Comparison of ENCODE assay signal across 16 mouse cellular contexts in genomic region chr17:59026336-59026735, GRCm38 (mm10). TPM values are rescaled to one million over a fixed set of nuclear protein-coding genes. Genes with fewer than 3 reads are reported as not detected.
DNase-seq lines count a peak whose midpoint lies in the region.
"Had no signal": no experiment of that assay in that cellular context is flagged by ENCODE, and none has a peak within 500 bp of the region (broad histone marks: within the 10 kb centered on the region; RNA-seq: fewer than 3 reads in every experiment).

No protein-coding gene starts in this region.

- peak; percentile 61 for DNase-seq in adrenal gland, adult 2 months
- DNase-seq in adrenal gland, postnatal 25 days = no peak
- peak; percentile 45 for DNase-seq in adrenal gland, postnatal 10 days
- DNase-seq in adrenal gland, postnatal 36 days = peak; percentile 20 to 41
- DNase-seq in embryo, embryonic 10 days (ENCODE audit: low spot score) = no peak
- no peak for DNase-seq in frontal cortex, adult 2 months (ENCODE audit: extremely low spot score in 1 of 2, low spot score in 1 of 2)
- DNase-seq: cerebellum, adult 11 months; cerebellum, adult 18-20 months; cerebellum, adult 8-10 months; cerebellum, adult 9-11 months; cerebellum, postnatal 14 days; cerebellum, postnatal 36 days; forebrain, postnatal 0 days had no signal

RNA-seq across cellular contexts. Expression of gene Nudt12, which starts 13.2 kb away (rescaled TPM):
- 10 to 100 TPM; 55.7 to 66.4 TPM for total RNA-seq in adrenal gland, adult 2 months (2021)
- 3.3 TPM in 2 replicates for polyA plus RNA-seq in adrenal gland, adult 2 months (2012; rRNA removed)
- total RNA-seq in adrenal gland, postnatal 25 days (2021) = 60.6 and 77.8 TPM in 2 replicates
- 10 to 100 TPM; 41.3 to 44.5 TPM for total RNA-seq in adrenal gland, postnatal 10 days (2021)
- 10 to 100 TPM; 48.9 to 70.0 TPM for total RNA-seq in adrenal gland, postnatal 36 days (2021)
- polyA plus RNA-seq in frontal cortex, adult 2 months (2012; rRNA removed) = 4.7 and 5.1 TPM in 2 replicates
- total RNA-seq: MEL had no signal

RNA-seq across cellular contexts. Expression of gene Pdzph1, which starts 35.2 kb away (rescaled TPM):
- total RNA-seq in adrenal gland, adult 2 months (2021) = under 1 TPM in 1 of 2 experiments, not detected in 1; 0.14 TPM
- not detected in 2 replicates for polyA plus RNA-seq in adrenal gland, adult 2 months (2012; rRNA removed)
- total RNA-seq in adrenal gland, postnatal 25 days (2021) = not detected in 2 replicates
- under 1 TPM; 0.33 to 0.58 TPM for total RNA-seq in adrenal gland, postnatal 10 days (2021)
- 1 to 10 TPM in 1 of 2 experiments, not detected in 1; 2.2 TPM for total RNA-seq in adrenal gland, postnatal 36 days (2021)
- polyA plus RNA-seq in frontal cortex, adult 2 months (2012; rRNA removed) = 10.4 and 11.2 TPM in 2 replicates
- total RNA-seq: adrenal gland, adult 18-20 months had no signal
- polyA plus RNA-seq: C2C12 had no signal

Comparison
In these comparisons a context has a peak if more than half of its experiments do, and no peak if none do; other contexts are left out.
1. DNase-seq: peak in adrenal gland, adult 2 months (single experiment), adrenal gland, postnatal 10 days (single experiment) and adrenal gland, postnatal 36 days (2 of 2); none in adrenal gland, postnatal 25 days (single experiment), embryo, embryonic 10 days (single experiment) and frontal cortex, adult 2 months (0 of 2).